Mouse (Mus musculus) embryonic fibroblast, embryonic 13.5 days (primary cell): ENCODE data around the gene Vps33a. TPM values are rescaled to one million over a fixed set of nuclear protein-coding genes. Genes with fewer than 3 reads are reported as not detected.
A peak's percentile ranks its signal among the peaks of the same experiment; 100 is the strongest.

Experiments
- H3K27ac ChIP-seq: 2 replicates; pipeline ENCODE4 v1.5.1; 2012; ENCODE audit warnings: low read length, control low read depth, inconsistent platforms; ENCODE audit not compliant: insufficient read depth
- H3K4me1 ChIP-seq: 2 replicates; pipeline ENCODE4 v1.6.1; 2011; ENCODE audit warnings: low read length; ENCODE audit not compliant: control insufficient read depth, insufficient read depth
- H3K4me3 ChIP-seq: 2 replicates; pipeline ENCODE4 v1.5.1; 2011; ENCODE audit warnings: mild to moderate bottlenecking, control low read depth, low read length; ENCODE audit not compliant: insufficient read depth
- CTCF ChIP-seq: IDR thresholded peaks from 2 replicates; pipeline ENCODE4 v1.5.1; 2011; ENCODE audit warnings: mild to moderate bottlenecking, control low read depth, low read length, moderate library complexity, borderline replicate concordance; ENCODE audit not compliant: insufficient read depth
- POLR2A ChIP-seq: IDR thresholded peaks from 2 replicates; pipeline ENCODE4 v1.6.1; 2011; ENCODE audit warnings: low read depth, mild to moderate bottlenecking, control low read depth, low read length, moderate library complexity
- polyA plus RNA-seq: library from polyadenylated mRNA; stranded (reverse); fragments of >200 nt; gene quantifications from 2 replicates; pipeline ENCODE4 v1.2.4, GENCODE M21; 2011; ENCODE audit warnings: low read depth; ENCODE audit not compliant: missing spikeins, insufficient read length

The Vps33a gene
- polyA plus RNA-seq, 1 experiment: 25.6 TPM

GRCm38 (mm10) chr5:123510160-123510559 is 62.7 kb downstream of the Vps33a start, which contains the start of gene B3gnt4:
Gene B3gnt4, plus strand, starts transcription at chr5:123510460.
- H3K4me3 ChIP-seq: no peak within 1 kb of the TSS
- TF ChIP-seq CTCF (no peak), POLR2A (no peak)
- H3K4me1 ChIP-seq: peaks cover 5% of the 10 kb centered on the region
- no peak within 1 kb of the TSS for H3K27ac ChIP-seq

DNA sequence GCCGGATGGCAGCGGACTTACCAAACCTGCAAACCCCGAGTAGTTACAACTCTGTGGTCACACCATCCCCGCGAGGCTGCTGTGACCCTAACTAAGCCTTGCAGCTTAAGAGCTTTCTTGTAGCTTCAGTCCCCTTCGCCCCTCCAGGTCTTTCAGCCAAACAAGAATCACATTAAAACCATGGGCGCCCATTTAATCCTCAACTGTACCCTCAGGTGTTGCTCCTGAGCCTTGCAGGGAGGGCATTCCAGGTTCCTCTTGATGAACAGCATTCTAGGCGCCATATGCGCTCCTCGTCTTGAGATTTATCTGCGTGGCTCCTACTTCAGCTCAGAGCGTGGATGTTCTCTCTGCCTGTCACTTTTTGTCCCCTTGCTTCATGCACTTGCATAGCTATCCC is 63.9 kb downstream of the Vps33a start:
- no peak overlapping the region for H3K27ac ChIP-seq
- TF ChIP-seq POLR2A (no peak), CTCF (no peak)
- no peaks in the 10 kb centered on the region for H3K4me1 ChIP-seq
- peak overlapping the region; percentile 64 for H3K4me3 ChIP-seq

DNA sequence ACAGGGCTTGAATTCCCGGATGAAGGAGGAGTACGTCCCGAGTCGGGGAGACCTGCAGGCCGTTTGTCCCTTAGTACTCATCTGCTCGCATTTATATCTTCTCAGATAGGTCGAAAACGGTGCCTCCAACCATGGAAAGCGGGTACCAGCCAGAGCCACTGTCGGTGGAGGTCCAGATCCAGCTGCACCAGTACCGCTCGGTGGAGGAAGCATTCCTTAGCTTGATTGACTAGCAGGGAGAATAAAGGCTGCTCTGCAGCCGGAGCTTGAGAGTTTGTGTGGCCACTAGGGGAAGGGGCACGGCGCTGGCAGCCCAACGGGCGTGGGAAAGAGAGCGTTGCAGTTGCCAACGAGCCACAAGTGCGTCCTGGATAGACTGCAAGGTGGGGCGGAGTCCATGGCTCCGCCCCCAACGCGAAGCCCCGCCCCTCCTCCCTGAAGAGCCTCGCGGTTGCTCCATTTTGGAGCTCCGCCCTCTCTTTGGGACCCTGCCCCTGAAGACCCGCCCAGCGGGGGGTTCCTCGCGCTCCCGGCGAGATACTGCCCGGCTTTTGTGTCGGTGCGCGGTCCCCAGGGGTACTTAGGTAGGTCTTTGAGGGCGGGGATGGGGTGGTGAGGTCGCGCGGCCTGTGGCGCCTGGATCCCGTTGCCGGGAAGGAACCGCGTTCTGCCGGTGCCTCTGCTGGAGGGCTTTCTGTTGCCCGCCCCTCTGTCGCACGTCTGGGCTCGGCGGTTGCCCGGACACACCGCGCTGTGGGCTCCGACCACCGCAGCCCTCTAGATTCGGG is 64.7 kb downstream of the Vps33a start:
- Histone ChIP-seq H3K4me3 (peak overlapping the region; percentile 64), H3K27ac (no peak overlapping the region), H3K4me1 (no peaks in the 10 kb centered on the region)
- TF ChIP-seq CTCF (no peak), POLR2A (peak; percentile 43; the same call in 1 of the 2 replicates)

DNA sequence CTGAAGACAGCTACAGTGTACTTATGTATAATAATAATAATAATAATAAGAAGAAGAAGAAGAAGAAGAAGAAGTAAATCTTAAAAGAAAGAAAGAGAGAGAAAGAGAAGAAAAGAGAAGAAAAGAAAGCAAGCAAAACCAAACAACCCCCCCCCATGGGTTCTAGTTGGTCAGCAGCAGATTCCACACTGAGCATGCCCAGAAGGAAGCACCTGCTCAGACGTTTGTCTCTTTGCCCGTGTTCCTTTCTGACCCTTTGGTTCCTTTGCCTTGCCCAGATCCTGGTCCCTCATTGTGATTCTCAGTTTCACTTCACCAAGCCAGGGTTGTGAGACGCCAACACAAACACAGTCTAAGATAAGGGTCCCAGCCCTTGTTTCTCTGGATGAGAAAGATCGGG is 70.9 kb downstream of the Vps33a start:
- no peaks in the 10 kb centered on the region for H3K4me1 ChIP-seq
- no peak for TF ChIP-seq CTCF
- TF ChIP-seq POLR2A: no peak
- H3K27ac ChIP-seq: no peak overlapping the region
- H3K4me3 ChIP-seq: no peak overlapping the region

- no peak for TF ChIP-seq CTCF
- TF ChIP-seq POLR2A: no peak
- no peak overlapping the region for H3K4me3 ChIP-seq
- H3K27ac ChIP-seq: no peak overlapping the region
- H3K4me1 ChIP-seq: no peaks in the 10 kb centered on the region
Measured at GRCm38 (mm10) chr5:123499717-123500116, 73.1 kb downstream of the Vps33a start.

GRCm38 (mm10) chr5:123489935-123490334 is 82.9 kb downstream of the Vps33a start:
- Histone ChIP-seq H3K4me1 (no peaks in the 10 kb centered on the region), H3K4me3 (no peak overlapping the region), H3K27ac (no peak overlapping the region)
- no peak for TF ChIP-seq CTCF
- no peak for TF ChIP-seq POLR2A

GRCm38 (mm10) chr5:123489112-123489785 is 83.6 kb downstream of the Vps33a start, which contains the start of the genes Lrrc43 and Il31:
Gene Lrrc43, plus strand, starts transcription at chr5:123489305.
Gene Il31, minus strand, starts transcription at chr5:123489489.
- Histone ChIP-seq H3K4me3 (no peak within 1 kb of the TSS), H3K27ac (no peak within 1 kb of the TSS), H3K4me1 (no peaks in the 10 kb centered on the region)
- TF ChIP-seq POLR2A (no peak), CTCF (no peak)

DNA sequence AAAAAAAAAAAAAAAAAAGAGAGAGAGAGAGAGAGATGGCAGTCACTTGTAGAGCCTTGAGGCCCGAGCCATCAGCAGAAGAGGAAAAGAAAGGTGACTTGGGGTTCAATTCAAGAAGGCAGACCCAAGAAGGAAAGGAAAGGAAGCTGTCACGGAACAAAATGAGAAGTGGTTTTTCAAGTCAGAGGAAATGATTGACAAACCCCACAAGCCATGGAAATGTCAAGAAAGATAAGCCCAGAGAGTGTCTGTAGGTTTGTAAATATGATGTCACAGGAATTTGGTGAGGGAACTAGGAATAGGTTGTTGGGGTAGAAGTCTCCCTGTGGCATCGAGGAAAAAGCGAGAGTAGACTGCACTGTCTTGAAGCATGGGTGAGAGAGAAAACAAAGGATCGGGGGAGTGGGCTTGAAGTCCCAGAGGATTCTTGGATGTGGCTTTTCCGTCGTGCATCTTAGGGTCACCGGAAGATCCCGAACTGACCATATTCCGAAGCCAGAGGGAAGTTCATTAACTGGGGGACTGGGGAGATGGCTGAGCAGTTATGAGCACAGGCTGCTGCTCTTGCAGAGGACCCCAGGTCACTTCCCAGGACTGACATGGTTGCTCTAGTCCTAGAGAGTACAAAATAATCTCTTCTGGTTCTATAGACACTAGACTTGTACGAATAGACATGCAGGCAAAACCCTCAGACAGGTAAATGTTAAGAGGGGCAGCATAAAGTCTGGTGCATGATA is 85.0 kb downstream of the Vps33a start:
- TF ChIP-seq POLR2A (no peak), CTCF (no peak)
- Histone ChIP-seq H3K4me1 (no peaks in the 10 kb centered on the region), H3K4me3 (no peak overlapping the region), H3K27ac (no peak overlapping the region)

Other genes with a start within 250 kb of the Vps33a start
- gene Bcl7a, start 229.2 kb downstream of the Vps33a start, polyA plus RNA-seq: 9.9 and 11.2 TPM in 2 replicates
- 22.4 and 24.1 TPM in 2 replicates for gene Mlxip, start 178.2 kb downstream of the Vps33a start, polyA plus RNA-seq
- gene Lrrc43, start 83.7 kb downstream of the Vps33a start, polyA plus RNA-seq: not detected in 2 replicates
- not detected in 2 replicates for gene Il31, start 83.5 kb downstream of the Vps33a start, polyA plus RNA-seq
- gene B3gnt4, start 62.6 kb downstream of the Vps33a start, polyA plus RNA-seq: not detected in 2 replicates
- 43.1 and 51.4 TPM in 2 replicates for gene Diablo, start 48.9 kb downstream of the Vps33a start, polyA plus RNA-seq
- not detected in 2 replicates for gene Gm49027, start 47.5 kb downstream of the Vps33a start, polyA plus RNA-seq
- gene Clip1, start 111.6 kb upstream of the Vps33a start, polyA plus RNA-seq: 41.3 and 46.0 TPM in 2 replicates
- gene Zcchc8, start 148.1 kb upstream of the Vps33a start, polyA plus RNA-seq: 47.8 and 56.3 TPM in 2 replicates
- 105 and 122 TPM in 2 replicates for gene Rsrc2, start 176.4 kb upstream of the Vps33a start, polyA plus RNA-seq
- gene Kntc1, start 176.7 kb upstream of the Vps33a start, polyA plus RNA-seq: 24.7 and 42.0 TPM in 2 replicates